Mouse (Mus musculus) CD4-positive, CD25-positive, alpha-beta regulatory T cell, adult 4 months (primary cell): ENCODE results near the gene Taok3. TPM values are rescaled to one million over a fixed set of nuclear protein-coding genes. Genes with fewer than 3 reads are reported as not detected.
A peak's percentile ranks its signal among the peaks of the same experiment; 100 is the strongest.

ENCODE experiments used
- ATAC-seq: one replicate; pipeline ENCODE4 v1.8.0; 2017
- polyA plus RNA-seq, 2 experiments: library from polyadenylated mRNA; unstranded; fragments of 100-300 nt; shearing (Covaris generic); gene quantifications; one replicate each; pipeline ENCODE4 v1.2.1; 2017

The Taok3 gene
- 100 to 1,000 TPM; 125 to 142 TPM for polyA plus RNA-seq

DNA sequence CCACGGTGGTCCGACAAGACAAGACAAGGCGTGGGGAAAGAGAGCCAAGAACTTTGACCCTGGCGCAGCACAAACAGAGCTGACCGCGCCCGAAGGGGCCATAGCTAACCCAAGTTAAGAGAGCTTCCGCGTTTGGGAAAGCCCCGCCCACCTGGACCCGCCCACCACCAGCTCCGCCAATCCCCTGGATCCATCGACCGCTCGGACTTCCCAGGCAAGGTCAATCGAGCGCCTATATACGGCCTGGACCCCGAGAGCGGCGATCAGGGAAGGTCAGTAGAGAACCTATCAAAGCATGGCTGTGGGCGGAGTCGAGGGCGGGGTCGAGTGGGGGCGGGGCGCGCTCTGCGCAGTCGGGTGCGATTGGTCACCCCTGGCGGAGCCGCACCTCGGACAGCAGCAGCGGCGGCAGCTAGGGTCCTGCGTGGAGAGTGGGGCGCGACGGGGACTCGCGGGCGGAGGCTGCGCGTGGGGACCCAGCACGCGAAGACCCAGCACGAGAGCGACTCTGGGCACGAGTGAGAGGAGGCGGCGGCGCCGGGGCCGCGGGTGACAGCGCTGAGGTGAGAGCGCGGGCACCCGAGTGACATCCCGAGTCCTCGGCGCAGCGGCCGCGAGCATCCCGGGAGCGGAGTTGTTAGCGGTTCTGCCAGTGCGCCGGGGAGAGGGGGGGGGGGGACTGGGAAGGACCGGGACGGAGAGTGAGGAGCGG is at the start of gene Taok3:
Taok3 (plus strand) TSS at position 353 of the 712 bp plus-strand sequence.
- ATAC-seq: peak; percentile 69

- no peak for ATAC-seq
These were observed 32.2 kb upstream of the Taok3 start for GRCm38 (mm10) chr5:117087718-117088117.

DNA sequence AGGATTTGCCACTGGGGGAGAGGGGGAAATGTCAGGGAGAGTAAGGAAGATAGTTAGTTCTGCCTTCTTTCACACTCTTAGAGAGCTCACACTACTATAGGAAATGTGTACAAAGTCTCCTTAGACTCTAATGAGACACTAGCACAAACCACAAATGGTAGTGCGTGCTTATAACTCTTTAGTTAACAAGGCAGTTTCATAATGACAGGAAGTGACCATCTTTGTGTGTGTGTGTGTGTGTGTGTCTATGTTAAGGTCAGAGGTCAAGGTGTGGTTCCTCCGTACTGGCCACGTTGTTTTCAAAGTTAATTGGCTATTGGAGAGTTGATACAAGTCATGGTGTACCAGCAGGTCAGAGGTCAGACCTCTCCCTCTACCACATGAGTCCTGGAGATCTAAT is 30.8 kb upstream of the Taok3 start:
- peak; percentile 69 for ATAC-seq

DNA sequence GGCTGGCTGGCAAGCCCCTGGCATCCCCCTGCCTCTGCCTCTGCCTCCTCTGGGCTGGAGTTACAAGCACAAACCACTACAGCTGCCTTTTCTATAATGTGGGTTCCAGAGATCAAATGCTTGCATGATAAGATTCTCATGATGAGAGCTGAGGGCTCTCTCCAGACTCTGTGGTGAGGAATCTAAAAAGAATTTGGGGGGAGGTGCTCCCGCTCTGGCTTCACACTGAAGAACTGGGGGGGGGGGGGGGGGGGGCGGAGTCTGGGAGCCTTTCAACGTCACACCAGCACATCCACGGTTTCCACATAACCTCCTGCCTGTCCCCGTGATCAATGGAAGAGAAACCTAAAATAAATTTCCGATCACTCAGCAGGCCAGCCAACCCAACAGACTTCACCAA is 30.1 kb upstream of the Taok3 start:
- ATAC-seq: peak; percentile 48

GRCm38 (mm10) chr5:117094431-117094830 is 25.5 kb upstream of the Taok3 start:
- ATAC-seq: no peak

GRCm38 (mm10) chr5:117096716-117097115 is 23.2 kb upstream of the Taok3 start:
- peak; percentile 77 for ATAC-seq

GRCm38 (mm10) chr5:117099008-117099407 is 20.9 kb upstream of the Taok3 start:
- no peak for ATAC-seq

- ATAC-seq: no peak
These were observed 20.2 kb upstream of the Taok3 start for GRCm38 (mm10) chr5:117099742-117100141.

DNA sequence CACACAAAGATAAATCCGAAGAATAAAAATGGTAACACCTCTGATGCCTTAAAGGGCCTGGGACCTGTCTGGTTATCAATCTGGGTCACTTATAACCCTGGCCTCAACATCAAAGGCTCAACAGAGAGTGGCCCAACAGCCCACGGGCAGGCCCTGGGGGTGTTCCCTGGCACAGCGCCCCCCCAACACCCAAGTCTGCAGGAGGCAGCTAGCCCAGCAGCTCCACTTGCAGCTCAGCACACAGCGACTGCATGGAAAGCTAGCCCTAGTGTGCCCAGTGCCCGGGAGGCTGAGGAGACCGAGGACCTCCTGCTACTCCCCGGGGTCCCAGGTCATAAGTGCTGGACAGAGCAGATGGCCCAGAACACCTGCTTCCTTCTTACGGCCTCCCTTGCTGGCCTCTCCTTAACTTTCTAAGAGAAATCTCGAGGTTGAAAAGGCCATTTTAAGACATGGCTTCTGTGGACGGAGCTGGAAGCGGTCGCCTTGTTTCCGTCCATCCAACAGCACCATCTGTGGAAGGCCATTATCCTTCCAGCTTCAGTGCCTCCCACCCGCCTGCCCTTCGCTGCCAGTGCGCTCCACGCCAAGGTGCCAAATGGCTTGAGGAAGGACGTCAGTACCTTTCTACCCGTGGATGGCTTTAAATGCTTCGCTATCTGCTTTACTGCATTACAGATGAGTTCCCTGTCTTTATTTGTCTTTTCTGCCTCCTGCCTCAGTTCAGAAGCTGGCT is 16.6 kb upstream of the Taok3 start:
- ATAC-seq: no peak

DNA sequence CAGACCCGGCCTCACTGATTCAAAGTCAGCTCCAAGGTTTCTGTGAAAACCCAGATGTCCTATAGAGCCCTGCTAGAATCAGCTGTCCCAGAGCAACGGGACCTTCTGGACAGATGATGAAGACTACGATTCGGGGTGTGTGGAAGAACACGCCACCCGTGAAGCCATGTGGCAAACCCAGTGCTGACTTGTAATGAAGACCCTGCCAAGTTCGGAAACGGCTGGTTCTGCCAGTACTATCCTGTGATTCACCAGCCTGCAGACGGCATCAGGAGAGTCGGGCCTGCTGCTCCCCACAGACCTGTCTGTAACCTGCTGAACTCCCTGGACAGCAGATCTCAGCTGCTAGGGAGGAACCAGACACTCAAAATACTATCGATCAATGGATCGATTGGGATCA is 15.6 kb upstream of the Taok3 start:
- no peak for ATAC-seq

DNA sequence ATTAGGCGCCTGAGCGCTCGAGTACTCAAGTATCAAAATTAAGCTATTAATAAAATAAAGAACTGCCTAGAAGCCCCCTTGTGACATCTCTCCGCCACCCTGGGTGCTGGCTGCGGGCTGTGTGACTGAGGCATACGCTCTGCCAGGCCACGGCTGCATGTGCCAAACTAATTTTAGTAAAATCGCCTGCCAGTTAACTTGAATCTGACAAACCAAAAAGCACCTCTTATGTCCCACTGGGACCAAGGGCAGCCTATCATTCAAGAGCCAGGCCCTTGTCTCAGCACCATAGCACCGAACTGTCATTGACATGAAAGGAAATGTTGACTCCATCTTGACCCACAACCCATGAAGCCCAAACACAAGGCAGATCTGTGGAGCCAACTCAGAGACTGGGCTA is 14.2 kb upstream of the Taok3 start:
- no peak for ATAC-seq

DNA sequence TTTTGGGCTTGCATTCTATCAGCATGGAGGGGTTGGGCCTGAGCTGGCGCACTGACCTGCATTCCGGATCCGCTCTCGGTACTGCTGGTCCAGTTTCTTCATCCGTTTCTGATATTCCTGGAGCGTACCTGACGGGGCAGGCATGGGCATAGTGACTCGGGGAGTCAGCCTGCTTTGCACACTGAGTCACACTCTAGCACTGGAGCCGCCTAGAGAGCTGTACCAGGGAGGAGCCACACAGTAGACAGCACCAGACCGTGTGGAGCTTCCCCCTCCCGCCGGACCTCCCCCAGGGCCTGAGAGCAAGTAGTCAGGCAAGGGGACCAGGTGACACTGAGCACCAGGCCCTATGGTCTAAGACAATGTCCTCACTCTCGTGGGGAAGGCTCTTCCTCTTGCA is 11.6 kb upstream of the Taok3 start:
- ATAC-seq: no peak

DNA sequence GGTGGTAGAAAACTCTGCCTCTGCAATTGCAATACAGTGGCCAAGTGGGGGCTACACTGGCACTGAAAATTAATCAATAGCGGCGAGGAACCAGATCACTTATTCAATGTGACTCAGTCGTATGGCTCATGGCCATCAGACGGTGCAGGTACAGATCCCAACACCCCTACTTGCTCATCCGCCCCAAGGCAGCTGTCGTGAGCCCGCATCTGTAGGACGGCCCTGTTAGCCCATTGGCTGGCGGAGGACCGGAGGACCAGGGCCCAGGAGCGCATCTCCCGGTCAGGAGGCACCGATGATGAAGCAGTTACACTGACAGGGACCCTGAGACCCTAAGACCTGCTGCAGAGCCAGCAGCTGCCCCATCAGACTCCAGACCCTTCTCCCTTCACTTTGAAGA is 11.2 kb upstream of the Taok3 start:
- no peak for ATAC-seq

DNA sequence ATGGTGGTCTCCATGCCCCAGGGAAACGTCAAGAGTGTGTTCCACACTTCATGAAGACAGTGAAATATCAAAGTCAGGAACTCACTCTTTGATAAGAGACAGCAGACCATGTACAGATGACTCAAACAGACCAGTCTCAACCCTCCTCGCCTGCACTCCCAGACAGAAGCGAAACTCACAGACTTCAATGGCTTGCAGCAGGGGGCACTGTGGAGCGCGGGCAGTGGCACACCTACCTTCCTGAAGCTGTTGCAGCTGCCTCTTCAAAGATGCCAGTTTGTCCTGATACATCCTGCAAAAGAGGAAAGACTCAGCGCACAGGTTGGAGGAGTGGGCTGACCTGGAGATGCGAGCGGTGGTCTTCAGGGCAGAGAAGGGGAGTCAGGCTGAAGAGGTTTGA is 10.4 kb upstream of the Taok3 start:
- no peak for ATAC-seq

DNA sequence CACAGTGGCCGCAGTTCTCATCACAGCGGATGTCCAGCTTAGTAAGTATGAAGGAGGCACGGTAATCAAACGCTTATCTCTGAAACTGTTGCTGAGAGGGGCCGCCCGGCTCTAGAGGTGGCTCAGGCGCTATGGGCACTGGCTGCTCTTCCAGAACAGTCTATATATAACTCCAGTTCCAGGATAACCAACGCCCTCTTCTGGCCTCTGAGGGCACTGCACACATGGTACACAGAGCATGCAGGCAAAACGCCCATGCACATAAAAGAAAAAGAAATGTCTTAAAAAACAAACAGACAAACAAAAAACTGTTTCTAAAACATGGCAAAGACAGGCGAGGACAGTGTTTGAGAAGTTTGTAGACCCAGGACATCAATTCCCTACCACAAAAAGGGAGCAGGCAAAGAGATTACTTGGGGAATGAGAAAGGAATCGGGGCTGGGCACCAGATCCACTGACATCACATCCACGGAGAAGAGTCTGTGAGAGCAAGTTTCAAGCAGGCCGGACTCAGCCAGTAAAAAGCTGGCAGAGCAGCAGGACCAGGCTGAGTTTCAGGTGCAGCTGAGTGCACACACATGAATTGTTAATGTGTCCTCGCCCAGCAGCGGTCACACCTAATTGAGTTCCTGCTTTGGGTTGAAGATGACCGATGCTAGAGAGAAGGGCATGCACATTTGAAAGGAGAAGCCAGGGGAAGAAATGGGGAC is 8.7 kb upstream of the Taok3 start:
- ATAC-seq: no peak

- no peak for ATAC-seq
These were observed 8.2 kb upstream of the Taok3 start for GRCm38 (mm10) chr5:117111774-117112112.

GRCm38 (mm10) chr5:117113330-117113729 is 6.6 kb upstream of the Taok3 start:
- no peak for ATAC-seq

DNA sequence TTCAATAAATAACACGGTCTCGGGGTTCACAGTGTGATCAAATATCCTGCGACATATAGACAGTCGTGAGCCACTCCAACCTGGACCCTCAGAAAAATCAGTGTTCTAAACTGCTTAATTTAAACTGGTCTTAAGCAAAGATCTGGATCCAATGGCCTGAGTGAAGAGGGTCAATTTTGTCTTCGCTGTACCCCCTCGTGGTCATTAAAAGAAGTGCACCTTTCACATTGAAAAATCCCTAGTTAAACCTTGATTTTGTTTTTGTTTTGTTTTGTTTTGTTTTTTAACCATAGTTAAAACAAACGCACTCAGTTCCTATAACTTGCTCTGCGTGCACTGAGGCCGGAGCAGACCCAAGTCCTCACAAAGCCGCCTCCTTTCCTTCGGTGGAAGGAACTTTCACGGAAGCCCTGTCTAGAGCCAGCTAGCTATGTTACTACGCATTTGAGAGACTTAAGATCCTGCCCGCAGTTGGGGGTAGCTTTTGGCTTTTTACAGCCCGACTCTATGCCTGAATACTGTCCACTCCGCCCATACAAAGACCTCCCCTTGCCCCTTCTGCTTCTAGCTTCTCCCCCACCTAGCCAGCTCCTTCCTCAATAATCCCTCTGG is 5.2 kb upstream of the Taok3 start:
- no peak for ATAC-seq

DNA sequence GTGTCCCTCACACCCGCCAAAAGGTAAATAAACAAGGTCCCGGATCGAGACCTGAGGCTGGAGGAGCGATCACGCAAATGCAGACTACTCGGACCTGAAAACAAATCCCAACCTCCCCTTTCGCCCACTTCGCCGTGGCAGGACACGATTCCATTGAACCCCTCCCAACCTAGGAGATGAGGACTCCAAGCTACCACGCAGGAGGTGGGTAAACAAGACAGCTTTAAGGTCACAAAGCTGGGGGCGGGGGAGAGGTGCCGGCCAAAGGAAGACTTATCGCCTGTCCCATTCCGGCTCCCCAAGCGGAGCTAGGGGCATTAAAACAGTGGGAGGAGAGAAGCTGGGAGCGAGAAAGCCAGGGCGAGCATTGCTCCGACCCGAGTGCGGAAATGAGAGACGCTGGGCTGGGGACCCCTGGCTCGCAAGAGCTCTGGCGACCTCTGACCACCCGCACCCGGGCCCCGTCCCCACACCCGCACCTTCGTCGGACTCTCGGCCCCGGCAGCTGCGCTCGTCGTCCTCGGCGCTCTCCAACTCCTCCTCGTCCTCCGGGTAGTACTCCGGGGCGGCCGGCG is 4.6 kb upstream of the Taok3 start:
- ATAC-seq: no peak

GRCm38 (mm10) chr5:117115836-117116366 is 4.0 kb upstream of the Taok3 start, which contains the start of gene Suds3:
Gene Suds3, minus strand, starts transcription at chr5:117116113.
- ATAC-seq: peak; percentile 67

DNA sequence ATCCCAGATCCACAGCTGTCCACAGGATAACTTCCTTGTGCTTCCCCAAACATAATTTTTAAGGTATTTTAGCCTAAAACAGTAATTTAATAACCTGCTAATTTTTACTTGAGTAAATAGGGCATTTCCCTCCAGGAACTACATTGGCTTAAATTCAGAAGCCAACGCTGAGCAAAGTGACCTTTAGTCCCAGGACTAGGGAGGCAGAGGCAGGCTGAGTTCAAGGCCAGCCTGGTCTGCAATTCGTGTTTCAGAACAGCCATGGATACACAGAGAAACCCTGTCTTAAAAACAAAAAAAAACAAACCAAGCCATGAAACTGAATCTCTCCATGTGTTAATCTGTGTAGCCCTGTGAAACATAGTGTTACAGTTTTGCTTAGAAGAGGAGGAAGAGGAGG is 3.3 kb upstream of the Taok3 start:
- ATAC-seq: no peak

- no peak for ATAC-seq
These were observed 2.7 kb upstream of the Taok3 start for GRCm38 (mm10) chr5:117117241-117117640.

- no peak for ATAC-seq
These were observed 2.2 kb upstream of the Taok3 start for GRCm38 (mm10) chr5:117117716-117118115.
